Mouse (Mus musculus): ENCODE results near the gene Bcl7c. TPM values are rescaled to one million over a fixed set of nuclear protein-coding genes. Genes with fewer than 3 reads are reported as not detected.

Bcl7c gene
- total and polyA plus RNA-seq, 2 experiments from 2014 or later, result 49.2 to 131 TPM

GRCm38 (mm10) chr7:127725490-127725889, 16.8 kb upstream of the Bcl7c start:
- no peak overlapping the region for H3K9ac ChIP-seq (replicated peaks; ENCODE audit: low read length, poor library complexity, severe bottlenecking)
- ATAC-seq (ENCODE audit: low FRiP score) (no peak), DNase-seq (ENCODE audit: low spot score) (no peak)
- H3K27ac ChIP-seq (ENCODE audit: low read depth, low read length), result no peak overlapping the region
- no peaks in the 10 kb centered on the region for H3K9me3 ChIP-seq (ENCODE audit: low read length)
- no peaks in the 10 kb centered on the region for H3K27me3 ChIP-seq (ENCODE audit: insufficient read depth, low read length)
- no peaks in the 10 kb centered on the region for H3K36me3 ChIP-seq (ENCODE audit: insufficient read depth, low read length)
- H3K4me3 ChIP-seq (ENCODE audit: low read depth, low read length), result no peak overlapping the region
- 36% methylated on average over 2 of the region's 2 CpGs for WGBS
- no peak overlapping the region for H3K4me2 ChIP-seq (ENCODE audit: low read depth, low read length, poor library complexity, severe bottlenecking)
- no peaks in the 10 kb centered on the region for H3K4me1 ChIP-seq (ENCODE audit: insufficient read depth, low read length)
- no peak for TF ChIP-seq CTCF (IDR thresholded peaks at IDR 0.05)

GRCm38 (mm10) chr7:127719258-127719657, 10.5 kb upstream of the Bcl7c start:
- H3K4me1 ChIP-seq (ENCODE audit: insufficient read depth, low read length), result no peaks in the 10 kb centered on the region
- H3K4me3 ChIP-seq (ENCODE audit: low read depth, low read length), result no peak overlapping the region
- no peaks in the 10 kb centered on the region for H3K36me3 ChIP-seq (ENCODE audit: insufficient read depth, low read length)
- no peaks in the 10 kb centered on the region for H3K9me3 ChIP-seq (ENCODE audit: low read length)
- ATAC-seq (ENCODE audit: low FRiP score), result no peak
- H3K27ac ChIP-seq (ENCODE audit: low read depth, low read length), result no peak overlapping the region
- H3K9ac ChIP-seq (replicated peaks; ENCODE audit: low read length, poor library complexity, severe bottlenecking), result no peak overlapping the region
- WGBS, result 96% methylated on average over 6 of the region's 6 CpGs
- no peaks in the 10 kb centered on the region for H3K27me3 ChIP-seq (ENCODE audit: insufficient read depth, low read length)
- H3K4me2 ChIP-seq (ENCODE audit: low read depth, low read length, poor library complexity, severe bottlenecking), result no peak overlapping the region
- no peak for TF ChIP-seq CTCF (IDR thresholded peaks at IDR 0.05)
- DNase-seq (ENCODE audit: low spot score), result no peak

- no peak overlapping the region for H3K4me3 ChIP-seq (ENCODE audit: low read depth, low read length)
- WGBS, result 93% methylated on average over 6 of the region's 6 CpGs
- no peak for TF ChIP-seq CTCF (IDR thresholded peaks at IDR 0.05)
- DNase-seq (ENCODE audit: low spot score), result no peak
- no peak overlapping the region for H3K27ac ChIP-seq (ENCODE audit: low read depth, low read length)
- ATAC-seq (ENCODE audit: low FRiP score), result no peak
- H3K4me1 ChIP-seq (ENCODE audit: insufficient read depth, low read length), result no peaks in the 10 kb centered on the region
- no peaks in the 10 kb centered on the region for H3K36me3 ChIP-seq (ENCODE audit: insufficient read depth, low read length)
- no peak overlapping the region for H3K4me2 ChIP-seq (ENCODE audit: low read depth, low read length, poor library complexity, severe bottlenecking)
- H3K9ac ChIP-seq (replicated peaks; ENCODE audit: low read length, poor library complexity, severe bottlenecking), result no peak overlapping the region
- H3K9me3 ChIP-seq (ENCODE audit: low read length), result no peaks in the 10 kb centered on the region
- H3K27me3 ChIP-seq (ENCODE audit: insufficient read depth, low read length), result no peaks in the 10 kb centered on the region
Measured at GRCm38 (mm10) chr7:127718339-127718738, 9.6 kb upstream of the Bcl7c start.

- H3K4me1 ChIP-seq (ENCODE audit: insufficient read depth, low read length), result peaks cover 7% of the 10 kb centered on the region; the same call in 1 of the 2 replicates
- H3K27me3 ChIP-seq (ENCODE audit: insufficient read depth, low read length), result no peaks in the 10 kb centered on the region
- H3K36me3 ChIP-seq (ENCODE audit: insufficient read depth, low read length), result no peaks in the 10 kb centered on the region
- peak; percentile 46 for DNase-seq (ENCODE audit: low spot score)
- peak; percentile 57 for TF ChIP-seq CTCF (IDR thresholded peaks at IDR 0.05)
- WGBS, result 2% methylated on average over 40 of the region's 41 CpGs
- H3K27ac ChIP-seq (ENCODE audit: low read depth, low read length), result no peak overlapping the region
- H3K4me2 ChIP-seq (ENCODE audit: low read depth, low read length, poor library complexity, severe bottlenecking), result peak overlapping the region; percentile 67
- peak overlapping the region; percentile 38 for H3K4me3 ChIP-seq (ENCODE audit: low read depth, low read length)
- ATAC-seq (ENCODE audit: low FRiP score), result peak; percentile 42; the same call in 1 of the 2 replicates
- no peaks in the 10 kb centered on the region for H3K9me3 ChIP-seq (ENCODE audit: low read length)
- H3K9ac ChIP-seq (replicated peaks; ENCODE audit: low read length, poor library complexity, severe bottlenecking), result peak overlapping the region; percentile 59
Measured at GRCm38 (mm10) chr7:127716992-127717391, 8.3 kb upstream of the Bcl7c start.

- Histone ChIP-seq H3K9ac (replicated peaks; ENCODE audit: low read length, poor library complexity, severe bottlenecking) (no peak overlapping the region), H3K36me3 (ENCODE audit: insufficient read depth, low read length) (no peaks in the 10 kb centered on the region), H3K9me3 (ENCODE audit: low read length) (no peaks in the 10 kb centered on the region), H3K27ac (ENCODE audit: low read depth, low read length) (no peak overlapping the region), H3K27me3 (ENCODE audit: insufficient read depth, low read length) (no peaks in the 10 kb centered on the region), H3K4me2 (ENCODE audit: low read depth, low read length, poor library complexity, severe bottlenecking) (no peak overlapping the region), H3K4me1 (ENCODE audit: insufficient read depth, low read length) (peaks cover 7% of the 10 kb centered on the region; the same call in 1 of the 2 replicates), H3K4me3 (ENCODE audit: low read depth, low read length) (no peak overlapping the region)
- ATAC-seq (ENCODE audit: low FRiP score), result no peak
- DNase-seq (ENCODE audit: low spot score), result no peak
- 84% methylated on average over 4 of the region's 4 CpGs for WGBS
- no peak for TF ChIP-seq CTCF (IDR thresholded peaks at IDR 0.05)
Measured at GRCm38 (mm10) chr7:127714816-127715215, 6.1 kb upstream of the Bcl7c start.

GRCm38 (mm10) chr7:127712461-127713385, 4.0 kb upstream of the Bcl7c start, which contains the start of gene Ctf1:
Ctf1 (plus strand) TSS chr7:127712736.
- peaks cover 9% of the 10 kb centered on the region; the same call in 1 of the 2 replicates for H3K4me1 ChIP-seq (ENCODE audit: insufficient read depth, low read length)
- WGBS, result 3% methylated on average over 28 of the region's 28 CpGs
- no peak for TF ChIP-seq CTCF (IDR thresholded peaks at IDR 0.05)
- ATAC-seq (ENCODE audit: low FRiP score) (peak; percentile 53; the same call in 1 of the 2 replicates), DNase-seq (ENCODE audit: low spot score) (peak; percentile 88)
- H3K27ac ChIP-seq (ENCODE audit: low read depth, low read length), result peak within 1 kb of the TSS; percentile 47
- H3K9ac ChIP-seq (replicated peaks; ENCODE audit: low read length, poor library complexity, severe bottlenecking), result no peak within 1 kb of the TSS
- no peaks in the 10 kb centered on the region for H3K27me3 ChIP-seq (ENCODE audit: insufficient read depth, low read length)
- no peaks in the 10 kb centered on the region for H3K36me3 ChIP-seq (ENCODE audit: insufficient read depth, low read length)
- peak within 1 kb of the TSS; percentile 30 for H3K4me3 ChIP-seq (ENCODE audit: low read depth, low read length)
- H3K4me2 ChIP-seq (ENCODE audit: low read depth, low read length, poor library complexity, severe bottlenecking), result peak within 1 kb of the TSS; percentile 49
- H3K9me3 ChIP-seq (ENCODE audit: low read length), result no peaks in the 10 kb centered on the region

All from midbrain, postnatal 0 days (tissue).